Mouse (Mus musculus): Measurements from ENCODE around the gene Stard10. TPM values are rescaled to one million over a fixed set of nuclear protein-coding genes. Genes with fewer than 3 reads are reported as not detected.

Stard10 gene
- total RNA-seq, 1 experiment from 2014 or later, result 70.4 TPM

- no peak for ATAC-seq (replicated peaks; ENCODE audit: low read depth, poor library complexity, severe bottlenecking)
Measured at GRCm38 (mm10) chr7:101393694-101394504, 77.0 kb downstream of the Stard10 start.

DNA sequence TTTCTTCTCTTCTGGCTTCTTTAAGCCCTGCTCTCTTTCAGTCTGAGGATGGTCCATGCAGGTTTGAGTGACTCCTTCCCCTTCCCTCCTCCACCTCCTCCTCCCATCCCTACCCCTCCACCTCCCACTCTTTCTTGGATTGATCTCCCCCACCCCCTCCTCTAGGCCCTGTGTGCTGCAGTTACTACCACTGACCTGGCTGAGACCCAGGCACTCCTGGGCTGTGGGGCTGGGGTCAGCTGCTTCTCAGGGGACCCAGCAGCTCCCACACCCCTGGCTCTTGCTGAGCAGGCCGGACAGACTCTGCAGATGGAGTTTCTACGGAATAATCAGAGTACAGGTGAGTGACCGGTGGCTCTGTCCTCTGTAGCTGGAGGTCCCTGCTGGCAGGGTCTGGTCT lies 77.7 kb downstream of the Stard10 start:
- no peak for ATAC-seq (replicated peaks; ENCODE audit: low read depth, poor library complexity, severe bottlenecking)

GRCm38 (mm10) chr7:101395471-101395870 lies 78.6 kb downstream of the Stard10 start:
- ATAC-seq (replicated peaks; ENCODE audit: low read depth, poor library complexity, severe bottlenecking), result no peak

Other genes with a start within 250 kb of the Stard10 start
- gene Fchsd2, start 224.2 kb upstream of the Stard10 start, total RNA-seq (2017), result 43.4 and 85.4 TPM in 2 replicates
- 8.9 and 11.3 TPM in 2 replicates for gene Atg16l2, start 14.8 kb upstream of the Stard10 start, total RNA-seq (2017)
- 97.4 and 98.9 TPM in 2 replicates for gene Arap1, start 31.0 kb downstream of the Stard10 start, total RNA-seq (2017)
- 6.5 TPM in 1 of 2 replicates, not detected in the other for gene Gm45837, start 93.8 kb downstream of the Stard10 start, total RNA-seq (2017)
- 1.7 and 7.0 TPM in 2 replicates for gene Pde2a, start 104.6 kb downstream of the Stard10 start, total RNA-seq (2017)